Mouse (Mus musculus): ENCODE results near the gene Hsd17b7. TPM values are rescaled to one million over a fixed set of nuclear protein-coding genes. Genes with fewer than 3 reads are reported as not detected.

Hsd17b7 gene
- total and polyA plus RNA-seq, 2 experiments from 2014 or later = 24.8 to 33.3 TPM

DNA sequence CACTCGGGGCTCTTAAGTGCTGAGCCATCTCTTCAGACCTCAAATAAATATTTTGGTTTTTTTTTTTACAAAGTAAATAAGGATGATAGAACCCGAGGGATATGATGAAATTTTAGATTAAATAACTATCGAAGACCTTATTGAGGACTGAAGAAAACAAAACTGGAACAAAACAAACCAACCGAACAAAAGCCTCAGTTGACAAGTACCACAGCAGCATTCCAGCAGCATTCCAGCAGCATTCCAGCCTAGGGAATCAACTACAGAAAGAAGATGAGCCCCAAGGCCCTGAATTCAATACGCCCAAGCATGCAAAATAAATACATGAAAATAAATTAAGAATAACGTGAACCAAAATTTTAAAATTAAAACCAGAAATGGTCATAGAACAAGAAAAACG lies 19.1 kb downstream of the Hsd17b7 start:
- ATAC-seq (ENCODE audit: low FRiP score) (no peak), DNase-seq (ENCODE audit: low spot score) (no peak)
- Histone ChIP-seq H3K4me3 (ENCODE audit: low read depth, low read length) (no peak overlapping the region), H3K4me2 (ENCODE audit: low read depth, low read length, poor library complexity, severe bottlenecking) (no peak overlapping the region), H3K36me3 (ENCODE audit: insufficient read depth, low read length) (peaks cover 27% of the 10 kb centered on the region; the same call in 1 of the 2 replicates), H3K27me3 (ENCODE audit: insufficient read depth, low read length) (no peaks in the 10 kb centered on the region), H3K9me3 (ENCODE audit: low read length) (no peaks in the 10 kb centered on the region; the same call in 1 of the 2 replicates), H3K27ac (ENCODE audit: low read depth, low read length) (no peak overlapping the region), H3K9ac (replicated peaks; ENCODE audit: low read length, poor library complexity, severe bottlenecking) (no peak overlapping the region), H3K4me1 (ENCODE audit: insufficient read depth, low read length) (no peaks in the 10 kb centered on the region)
- no peak for TF ChIP-seq CTCF (IDR thresholded peaks at IDR 0.05)
- WGBS = 78% methylated on average over 7 of the region's 7 CpGs

DNA sequence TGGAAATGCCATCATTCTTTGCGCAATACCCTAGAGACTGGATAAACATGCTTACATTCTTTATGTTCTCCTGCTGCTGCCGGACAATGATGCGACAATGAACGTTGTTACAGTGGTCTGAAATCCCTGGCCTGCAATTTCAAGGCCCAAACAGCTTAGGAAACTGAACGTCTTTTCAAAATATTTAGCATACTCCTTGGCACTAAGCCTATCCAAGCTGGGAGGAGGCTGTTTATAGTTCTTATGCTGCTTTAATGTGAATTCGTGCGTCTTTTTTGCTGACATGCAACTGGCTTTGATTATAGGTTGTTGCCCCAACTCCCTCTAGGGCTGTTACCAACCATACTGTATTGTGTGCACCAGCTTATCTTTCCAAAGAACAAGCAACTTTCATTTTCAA lies 20.2 kb downstream of the Hsd17b7 start:
- H3K27ac ChIP-seq (ENCODE audit: low read depth, low read length) = no peak overlapping the region
- TF ChIP-seq CTCF (IDR thresholded peaks at IDR 0.05) = no peak
- no peak overlapping the region for H3K4me2 ChIP-seq (ENCODE audit: low read depth, low read length, poor library complexity, severe bottlenecking)
- H3K4me3 ChIP-seq (ENCODE audit: low read depth, low read length) = no peak overlapping the region
- H3K4me1 ChIP-seq (ENCODE audit: insufficient read depth, low read length) = no peaks in the 10 kb centered on the region
- no peaks in the 10 kb centered on the region for H3K27me3 ChIP-seq (ENCODE audit: insufficient read depth, low read length)
- peaks cover 19% of the 10 kb centered on the region; the same call in 1 of the 2 replicates for H3K36me3 ChIP-seq (ENCODE audit: insufficient read depth, low read length)
- ATAC-seq (ENCODE audit: low FRiP score) (no peak), DNase-seq (ENCODE audit: low spot score) (no peak)
- no peak overlapping the region for H3K9ac ChIP-seq (replicated peaks; ENCODE audit: low read length, poor library complexity, severe bottlenecking)
- H3K9me3 ChIP-seq (ENCODE audit: low read length) = no peaks in the 10 kb centered on the region; the same call in 1 of the 2 replicates
- 77% methylated on average over 7 of the region's 7 CpGs for WGBS

DNA sequence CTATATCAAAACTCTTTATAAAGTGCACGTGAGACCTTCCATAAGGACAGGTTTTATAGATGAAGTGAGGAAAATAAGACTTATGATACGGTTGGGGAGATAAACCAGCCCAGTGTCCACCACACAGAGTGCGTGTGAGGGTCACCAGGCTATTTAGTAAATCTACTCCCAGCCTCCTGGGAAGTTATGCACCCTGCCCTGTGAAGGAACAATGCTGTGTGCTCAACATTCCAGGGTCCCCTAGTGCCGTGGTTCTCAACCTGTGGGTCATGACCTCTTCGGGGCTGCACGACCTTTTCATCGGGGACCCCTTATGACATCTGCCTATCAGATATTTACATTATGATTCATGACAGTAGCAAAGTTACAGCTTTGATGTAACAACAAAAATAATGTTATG lies 20.8 kb downstream of the Hsd17b7 start:
- DNase-seq (ENCODE audit: low spot score) (no peak), ATAC-seq (ENCODE audit: low FRiP score) (no peak)
- H3K27me3 ChIP-seq (ENCODE audit: insufficient read depth, low read length) = no peaks in the 10 kb centered on the region
- H3K9me3 ChIP-seq (ENCODE audit: low read length) = no peaks in the 10 kb centered on the region; the same call in 1 of the 2 replicates
- no peak overlapping the region for H3K4me3 ChIP-seq (ENCODE audit: low read depth, low read length)
- TF ChIP-seq CTCF (IDR thresholded peaks at IDR 0.05) = no peak
- no peak overlapping the region for H3K9ac ChIP-seq (replicated peaks; ENCODE audit: low read length, poor library complexity, severe bottlenecking)
- WGBS = 87% methylated on average over 7 of the region's 7 CpGs
- peaks cover 14% of the 10 kb centered on the region; the same call in 1 of the 2 replicates for H3K36me3 ChIP-seq (ENCODE audit: insufficient read depth, low read length)
- H3K4me2 ChIP-seq (ENCODE audit: low read depth, low read length, poor library complexity, severe bottlenecking) = no peak overlapping the region
- no peak overlapping the region for H3K27ac ChIP-seq (ENCODE audit: low read depth, low read length)
- H3K4me1 ChIP-seq (ENCODE audit: insufficient read depth, low read length) = no peaks in the 10 kb centered on the region

DNA sequence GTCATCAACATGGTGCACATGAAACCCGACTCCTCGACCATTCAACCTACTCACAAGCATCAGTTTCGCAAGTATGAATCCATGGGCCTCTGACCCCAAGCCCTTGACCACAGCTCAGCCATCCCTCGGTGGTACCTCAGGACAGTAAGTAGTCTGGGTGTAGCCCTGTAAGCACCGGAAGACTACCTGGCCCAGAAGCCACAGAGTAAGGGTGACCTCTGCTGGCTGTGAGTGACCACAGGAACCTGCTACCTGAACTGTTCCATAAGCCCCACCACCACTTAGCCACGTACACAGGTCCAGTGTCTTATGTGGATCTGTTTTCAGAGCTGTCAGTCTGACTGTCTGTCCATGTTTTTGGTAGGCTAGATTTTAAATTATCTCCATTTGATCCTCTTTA lies 21.4 kb downstream of the Hsd17b7 start:
- ATAC-seq (ENCODE audit: low FRiP score) (no peak), DNase-seq (ENCODE audit: low spot score) (no peak)
- H3K4me2 ChIP-seq (ENCODE audit: low read depth, low read length, poor library complexity, severe bottlenecking) = no peak overlapping the region
- peaks cover 8% of the 10 kb centered on the region; the same call in 1 of the 2 replicates for H3K36me3 ChIP-seq (ENCODE audit: insufficient read depth, low read length)
- H3K4me1 ChIP-seq (ENCODE audit: insufficient read depth, low read length) = no peaks in the 10 kb centered on the region
- H3K9ac ChIP-seq (replicated peaks; ENCODE audit: low read length, poor library complexity, severe bottlenecking) = no peak overlapping the region
- WGBS = 77% methylated on average over 6 of the region's 6 CpGs
- TF ChIP-seq CTCF (IDR thresholded peaks at IDR 0.05) = no peak
- no peaks in the 10 kb centered on the region for H3K27me3 ChIP-seq (ENCODE audit: insufficient read depth, low read length)
- no peaks in the 10 kb centered on the region; the same call in 1 of the 2 replicates for H3K9me3 ChIP-seq (ENCODE audit: low read length)
- H3K4me3 ChIP-seq (ENCODE audit: low read depth, low read length) = no peak overlapping the region
- H3K27ac ChIP-seq (ENCODE audit: low read depth, low read length) = no peak overlapping the region

DNA sequence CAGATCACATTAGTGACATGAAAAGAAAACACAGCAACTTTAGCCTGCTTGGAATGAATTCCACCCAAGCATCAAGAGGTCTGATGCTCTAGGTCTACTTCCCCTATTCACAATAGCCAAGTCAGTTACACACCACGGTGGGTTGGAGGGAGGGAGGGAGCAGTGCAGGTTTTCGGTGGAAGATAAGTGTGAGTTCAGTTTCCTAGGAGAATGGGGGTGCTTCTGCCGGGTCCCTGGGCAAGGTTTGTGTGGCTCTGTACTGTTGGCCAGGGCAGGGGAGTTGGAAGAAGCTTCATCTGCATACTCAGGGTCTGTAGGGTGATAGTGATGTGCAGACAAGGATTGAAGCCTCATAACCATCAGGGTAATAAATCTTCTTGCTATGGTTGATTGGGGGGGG lies 23.0 kb downstream of the Hsd17b7 start:
- Histone ChIP-seq H3K9ac (replicated peaks; ENCODE audit: low read length, poor library complexity, severe bottlenecking) (no peak overlapping the region), H3K4me1 (ENCODE audit: insufficient read depth, low read length) (no peaks in the 10 kb centered on the region), H3K4me3 (ENCODE audit: low read depth, low read length) (no peak overlapping the region), H3K27me3 (ENCODE audit: insufficient read depth, low read length) (no peaks in the 10 kb centered on the region), H3K9me3 (ENCODE audit: low read length) (no peaks in the 10 kb centered on the region; the same call in 1 of the 2 replicates), H3K36me3 (ENCODE audit: insufficient read depth, low read length) (no peaks in the 10 kb centered on the region), H3K4me2 (ENCODE audit: low read depth, low read length, poor library complexity, severe bottlenecking) (no peak overlapping the region), H3K27ac (ENCODE audit: low read depth, low read length) (no peak overlapping the region)
- whole genome bisulfite sequencing = 74% methylated on average over 3 of the region's 3 CpGs
- no peak for ATAC-seq (ENCODE audit: low FRiP score)
- DNase-seq (ENCODE audit: low spot score) = no peak
- no peak for TF ChIP-seq CTCF (IDR thresholded peaks at IDR 0.05)

DNA sequence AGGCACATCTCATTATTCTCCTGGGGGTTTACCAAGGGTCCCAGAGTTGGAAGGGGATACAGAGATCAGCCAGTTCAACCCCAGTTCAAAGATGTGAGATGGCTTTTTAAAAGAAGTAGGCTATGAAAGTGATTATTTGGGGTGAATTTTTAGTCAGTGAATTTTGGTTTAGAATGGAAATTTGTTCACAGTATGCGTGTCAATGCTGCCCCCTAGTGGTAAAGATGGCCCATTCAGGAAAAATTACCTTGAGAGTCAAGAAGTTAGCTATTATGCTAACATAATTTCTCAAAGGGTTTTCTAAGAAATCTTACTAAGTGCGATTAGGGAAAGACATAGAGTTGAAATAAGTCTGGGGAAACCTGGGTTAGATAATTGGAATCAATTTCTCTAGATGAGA lies 29.7 kb downstream of the Hsd17b7 start:
- peak; percentile 93 for TF ChIP-seq CTCF (IDR thresholded peaks at IDR 0.05)
- no peak overlapping the region for H3K27ac ChIP-seq (ENCODE audit: low read depth, low read length)
- H3K4me1 ChIP-seq (ENCODE audit: insufficient read depth, low read length) = no peaks in the 10 kb centered on the region; the same call in 1 of the 2 replicates
- no peaks in the 10 kb centered on the region for H3K36me3 ChIP-seq (ENCODE audit: insufficient read depth, low read length)
- 8% methylated on average over 2 of the region's 2 CpGs for WGBS
- peak; percentile 76 for DNase-seq (ENCODE audit: low spot score)
- no peak for ATAC-seq (ENCODE audit: low FRiP score)
- no peaks in the 10 kb centered on the region for H3K27me3 ChIP-seq (ENCODE audit: insufficient read depth, low read length)
- H3K9ac ChIP-seq (replicated peaks; ENCODE audit: low read length, poor library complexity, severe bottlenecking) = no peak overlapping the region
- no peak overlapping the region for H3K4me2 ChIP-seq (ENCODE audit: low read depth, low read length, poor library complexity, severe bottlenecking)
- H3K9me3 ChIP-seq (ENCODE audit: low read length) = no peaks in the 10 kb centered on the region
- H3K4me3 ChIP-seq (ENCODE audit: low read depth, low read length) = no peak overlapping the region

All from midbrain, postnatal 0 days (tissue).